Mouse (Mus musculus) neural tube, embryonic 14.5 days (tissue): Measurements from ENCODE around the gene Plekhm3. TPM values are rescaled to one million over a fixed set of nuclear protein-coding genes. Genes with fewer than 3 reads are reported as not detected.

Experiments used
- ATAC-seq: fragments of 200-750 bp; cut with Nextera tagmentation; 2 replicates; pipeline ENCODE4 v1.8.0; 2017; ENCODE audit warnings: low read depth, mild to moderate bottlenecking, moderate TSS enrichment, moderate library complexity
- H3K27ac ChIP-seq: fragments of 300-500 bp; sonication (generic); 2 replicates; pipeline ENCODE4 v1.5.1; 2014; ENCODE audit warnings: low read depth, mild to moderate bottlenecking, control low read depth, low read length, moderate library complexity, mixed read lengths
- H3K27me3 ChIP-seq: fragments of 300-500 bp; sonication (generic); 2 replicates; pipeline ENCODE4 v1.6.1; 2014; ENCODE audit warnings: low read length; ENCODE audit not compliant: control insufficient read depth, insufficient read depth
- H3K36me3 ChIP-seq: fragments of 300-500 bp; sonication (generic); 2 replicates; pipeline ENCODE4 v1.6.1; 2014; ENCODE audit warnings: low read length, mixed read lengths; ENCODE audit not compliant: control insufficient read depth, insufficient read depth
- H3K4me1 ChIP-seq: fragments of 300-500 bp; sonication (generic); 2 replicates; pipeline ENCODE4 v1.6.1; 2014; ENCODE audit warnings: low read length; ENCODE audit not compliant: control insufficient read depth, insufficient read depth
- H3K4me2 ChIP-seq: fragments of 300-500 bp; sonication (generic); 2 replicates; pipeline ENCODE4 v1.6.1; 2014; ENCODE audit warnings: mild to moderate bottlenecking, low read depth, low read length, control low read depth
- H3K4me3 ChIP-seq: fragments of 300-500 bp; sonication (generic); 2 replicates; pipeline ENCODE4 v1.5.1; 2014; ENCODE audit warnings: low read depth, low read length, control low read depth, mixed read lengths
- H3K9ac ChIP-seq: fragments of 300-500 bp; sonication (generic); replicated peaks from 2 replicates; pipeline ENCODE4 v1.6.1; 2014; ENCODE audit warnings: low read depth, mild to moderate bottlenecking, control low read depth, low read length, mixed read lengths
- H3K9me3 ChIP-seq: fragments of 300-500 bp; sonication (generic); 2 replicates; pipeline ENCODE4 v1.6.1; 2016; ENCODE audit warnings: low read length; ENCODE audit not compliant: control insufficient read depth
- WGBS: fragments of 180-500 bp; shearing (Covaris S2); extraction: QIAGEN DNeasy Blood & Tissue Kit; methylation state at CpG from one replicate; pipeline ENCODE4 v1.1.7; 2014; 5-methylcytosine and 5-hydroxymethylcytosine counted together
- polyA plus RNA-seq: library from polyadenylated mRNA; unstranded; fragments of >200 nt; fragmentation: Nextera tagmentation; extraction: Ambion mirVana; gene quantifications from 2 replicates; pipeline ENCODE4 v1.2.1, GENCODE M21; 2014

The Plekhm3 gene
- polyA plus RNA-seq, 1 experiment from 2014 or later = 13.9 TPM

- ATAC-seq = no peak
- Histone ChIP-seq H3K9ac (no peak overlapping the region), H3K27ac (no peak overlapping the region), H3K4me2 (no peak overlapping the region), H3K9me3 (no peaks in the 10 kb centered on the region), H3K4me3 (no peak overlapping the region), H3K4me1 (no peaks in the 10 kb centered on the region), H3K36me3 (no peaks in the 10 kb centered on the region), H3K27me3 (no peaks in the 10 kb centered on the region)
- 71% methylated on average over 3 of the region's 3 CpGs for WGBS
Measured at GRCm38 (mm10) chr1:64876276-64876675, 80.3 kb downstream of the Plekhm3 start.

GRCm38 (mm10) chr1:64875712-64876111, 80.9 kb downstream of the Plekhm3 start:
- H3K4me3 ChIP-seq = no peak overlapping the region
- no peaks in the 10 kb centered on the region for H3K9me3 ChIP-seq
- no peak overlapping the region for H3K9ac ChIP-seq
- H3K4me2 ChIP-seq = no peak overlapping the region
- no peaks in the 10 kb centered on the region for H3K36me3 ChIP-seq
- WGBS = 89% methylated on average over 5 of the region's 5 CpGs
- no peak overlapping the region for H3K27ac ChIP-seq
- no peaks in the 10 kb centered on the region for H3K27me3 ChIP-seq
- H3K4me1 ChIP-seq = no peaks in the 10 kb centered on the region
- no peak for ATAC-seq

- Histone ChIP-seq H3K4me2 (no peak overlapping the region), H3K27ac (no peak overlapping the region), H3K9ac (no peak overlapping the region), H3K27me3 (no peaks in the 10 kb centered on the region), H3K4me3 (no peak overlapping the region), H3K36me3 (no peaks in the 10 kb centered on the region), H3K4me1 (no peaks in the 10 kb centered on the region), H3K9me3 (no peaks in the 10 kb centered on the region)
- WGBS = 87% methylated on average over 1 of the region's 1 CpGs
- no peak for ATAC-seq
Measured at GRCm38 (mm10) chr1:64875156-64875555, 81.5 kb downstream of the Plekhm3 start.

- Histone ChIP-seq H3K4me1 (no peaks in the 10 kb centered on the region), H3K4me2 (no peak overlapping the region), H3K36me3 (no peaks in the 10 kb centered on the region), H3K9me3 (no peaks in the 10 kb centered on the region), H3K27me3 (no peaks in the 10 kb centered on the region), H3K27ac (no peak overlapping the region), H3K9ac (no peak overlapping the region), H3K4me3 (no peak overlapping the region)
- WGBS = 73% methylated on average over 5 of the region's 5 CpGs
- no peak for ATAC-seq
Measured at GRCm38 (mm10) chr1:64871956-64872355, 84.7 kb downstream of the Plekhm3 start.

- H3K9me3 ChIP-seq = no peaks in the 10 kb centered on the region
- 79% methylated on average over 4 of the region's 4 CpGs for WGBS
Measured at GRCm38 (mm10) chr1:64867684-64868083, 88.9 kb downstream of the Plekhm3 start.

GRCm38 (mm10) chr1:64866140-64866539, 90.5 kb downstream of the Plekhm3 start:
- no peaks in the 10 kb centered on the region for H3K27me3 ChIP-seq
- no peak overlapping the region for H3K4me3 ChIP-seq
- H3K9me3 ChIP-seq = no peaks in the 10 kb centered on the region
- H3K27ac ChIP-seq = no peak overlapping the region
- no peak for ATAC-seq
- WGBS = 22% methylated on average over 1 of the region's 1 CpGs
- no peak overlapping the region for H3K4me2 ChIP-seq
- no peaks in the 10 kb centered on the region for H3K4me1 ChIP-seq
- H3K36me3 ChIP-seq = no peaks in the 10 kb centered on the region
- no peak overlapping the region for H3K9ac ChIP-seq

More at GRCm38 (mm10) chr1:64867684-64868083, 88.9 kb downstream of the Plekhm3 start:
- Histone ChIP-seq H3K9ac (no peak overlapping the region), H3K4me2 (no peak overlapping the region), H3K4me1 (no peaks in the 10 kb centered on the region), H3K27ac (no peak overlapping the region), H3K4me3 (no peak overlapping the region), H3K27me3 (no peaks in the 10 kb centered on the region), H3K36me3 (no peaks in the 10 kb centered on the region)
- ATAC-seq = no peak

DNA sequence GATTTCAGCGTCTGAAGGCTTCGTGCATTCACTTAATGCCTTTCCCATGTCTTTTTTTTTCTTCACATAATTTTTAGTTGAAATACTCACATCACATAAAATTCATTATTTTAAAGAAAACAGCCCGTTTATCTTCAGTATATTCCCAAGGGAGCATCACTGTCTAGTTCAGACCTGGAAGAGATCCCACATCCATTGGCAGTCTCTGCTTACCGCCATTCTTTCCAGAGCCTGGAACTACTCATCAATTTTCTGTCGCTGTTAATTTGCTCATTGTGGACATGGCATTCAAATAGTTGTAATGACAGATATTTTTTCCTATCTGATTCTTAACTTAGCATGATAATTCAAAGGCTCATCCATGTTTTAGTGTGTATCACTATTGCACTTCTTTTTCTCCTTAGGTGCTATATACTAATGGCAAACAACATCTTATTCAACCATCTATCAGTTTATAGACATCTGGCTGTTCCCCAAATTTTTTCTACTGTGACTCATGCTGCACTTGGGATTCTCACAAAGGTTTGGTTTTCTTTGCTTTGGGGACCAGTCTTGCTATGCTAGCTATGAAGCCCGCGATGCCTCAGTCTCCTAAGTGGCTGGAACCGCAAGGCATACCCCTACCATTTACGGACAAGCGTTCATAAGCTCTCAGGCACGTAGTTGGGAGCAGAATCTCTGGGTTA, 96.2 kb downstream of the Plekhm3 start:
- Histone ChIP-seq H3K4me2 (no peak overlapping the region), H3K27me3 (no peaks in the 10 kb centered on the region), H3K9ac (no peak overlapping the region), H3K4me1 (no peaks in the 10 kb centered on the region), H3K36me3 (no peaks in the 10 kb centered on the region; the same call in 1 of the 2 replicates), H3K27ac (no peak overlapping the region), H3K9me3 (no peaks in the 10 kb centered on the region), H3K4me3 (no peak overlapping the region)
- WGBS = 88% methylated on average over 11 of the region's 11 CpGs
- ATAC-seq = no peak

DNA sequence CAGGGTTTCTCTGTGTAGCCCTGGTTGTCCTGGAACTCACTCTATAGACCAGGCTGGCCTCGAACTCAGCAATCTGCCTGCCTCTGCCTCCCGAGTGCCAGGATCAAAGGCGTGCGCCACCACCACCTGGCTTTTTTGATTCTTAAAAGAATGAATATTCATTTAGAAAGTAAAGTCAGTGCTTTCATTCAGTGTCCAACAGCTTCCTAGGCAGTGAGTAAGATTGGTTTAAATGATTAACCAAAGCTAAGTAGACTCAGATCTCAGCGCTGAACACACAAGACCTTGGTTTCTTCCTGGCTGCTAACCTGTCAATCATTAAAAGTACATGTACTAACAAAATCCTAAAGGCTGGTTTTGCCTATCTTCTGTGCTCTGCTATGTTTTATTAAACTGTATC, 96.8 kb downstream of the Plekhm3 start:
- H3K27ac ChIP-seq = no peak overlapping the region
- H3K4me2 ChIP-seq = no peak overlapping the region
- H3K9ac ChIP-seq = no peak overlapping the region
- no peaks in the 10 kb centered on the region for H3K9me3 ChIP-seq
- H3K4me1 ChIP-seq = no peaks in the 10 kb centered on the region
- 91% methylated on average over 5 of the region's 5 CpGs for WGBS
- no peak for ATAC-seq
- H3K27me3 ChIP-seq = no peaks in the 10 kb centered on the region
- no peak overlapping the region for H3K4me3 ChIP-seq
- no peaks in the 10 kb centered on the region; the same call in 1 of the 2 replicates for H3K36me3 ChIP-seq

- H3K9ac ChIP-seq = no peak overlapping the region
- ATAC-seq = no peak
- 74% methylated on average over 5 of the region's 5 CpGs for WGBS
Measured at GRCm38 (mm10) chr1:64854835-64855234, 101.8 kb downstream of the Plekhm3 start.

More at GRCm38 (mm10) chr1:64854835-64855234, 101.8 kb downstream of the Plekhm3 start:
- no peaks in the 10 kb centered on the region for H3K9me3 ChIP-seq
- H3K36me3 ChIP-seq = no peaks in the 10 kb centered on the region
- H3K4me2 ChIP-seq = no peak overlapping the region
- H3K4me3 ChIP-seq = no peak overlapping the region
- no peaks in the 10 kb centered on the region for H3K27me3 ChIP-seq
- no peak overlapping the region for H3K27ac ChIP-seq
- H3K4me1 ChIP-seq = no peaks in the 10 kb centered on the region
